Mouse (Mus musculus): ENCODE data around the gene Capn7.

DNA sequence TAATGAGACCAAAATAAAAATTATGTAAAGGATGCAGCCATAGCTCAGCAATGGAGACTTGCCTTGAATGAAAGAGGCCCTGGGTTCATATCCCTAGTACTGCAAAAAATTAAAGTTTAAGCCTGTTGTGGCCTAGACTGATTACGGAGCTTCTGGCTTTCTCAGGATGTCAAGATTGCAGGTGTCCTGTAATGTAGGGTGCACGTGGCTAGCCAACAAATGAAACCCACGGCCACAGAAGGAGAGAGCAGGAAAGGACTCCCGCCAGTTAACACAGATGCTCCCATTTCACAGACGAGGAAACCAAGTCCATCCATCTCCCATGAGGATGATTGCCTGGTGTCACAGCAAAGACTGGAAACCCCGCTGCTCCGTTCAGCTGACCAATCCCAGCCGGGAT lies 83.7 kb downstream of the Capn7 start:
- TF ChIP-seq ZC3H11A (IDR thresholded peaks at IDR 0.05; ENCODE audit: borderline replicate concordance, low read depth, low read length) (no peak), CHD2 (IDR thresholded peaks at IDR 0.05; ENCODE audit: low read depth, low read length) (no peak), HCFC1 (IDR thresholded peaks at IDR 0.05; ENCODE audit: borderline replicate concordance, insufficient read depth, low read length) (no peak)

All from ES-E14 (cell line).